Mouse (Mus musculus) adrenal gland, postnatal 25 days (tissue): ENCODE measurements around the gene Fbxl5. TPM values are rescaled to one million over a fixed set of nuclear protein-coding genes. Genes with fewer than 3 reads are reported as not detected.
A peak's percentile ranks its signal among the peaks of the same experiment; 100 is the strongest.

Experiments
- DNase-seq: peaks from one replicate; pipeline ENCODE4 v3.0.0; 2021; ENCODE audit warnings: mixed read lengths
- total RNA-seq: library from RNA; stranded (reverse); gene quantifications from 2 replicates; pipeline ENCODE4 v1.2.3, GENCODE M21; 2021

Gene Fbxl5
- total RNA-seq, 1 experiment from 2014 or later = 76.8 TPM

DNA sequence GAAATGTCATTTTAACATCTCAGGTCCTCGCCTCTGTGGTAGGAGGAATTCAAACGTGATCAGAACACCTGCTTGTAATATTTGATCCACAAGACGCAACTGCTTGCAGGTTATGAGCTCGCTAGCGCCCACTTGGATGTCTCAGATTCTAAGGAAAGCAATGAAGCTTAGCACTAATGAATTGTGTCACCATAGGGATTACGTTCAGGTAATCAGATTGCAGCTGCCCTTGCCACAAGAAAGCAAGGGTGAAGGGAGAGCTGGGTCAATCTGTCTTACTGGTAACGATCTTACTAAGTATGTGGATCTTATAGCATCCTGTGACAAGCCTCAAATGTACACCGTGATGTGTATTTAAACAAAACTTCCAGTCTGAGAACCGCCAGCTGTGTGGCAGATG is 5.9 kb upstream of the Fbxl5 start:
- DNase-seq = no peak

DNA sequence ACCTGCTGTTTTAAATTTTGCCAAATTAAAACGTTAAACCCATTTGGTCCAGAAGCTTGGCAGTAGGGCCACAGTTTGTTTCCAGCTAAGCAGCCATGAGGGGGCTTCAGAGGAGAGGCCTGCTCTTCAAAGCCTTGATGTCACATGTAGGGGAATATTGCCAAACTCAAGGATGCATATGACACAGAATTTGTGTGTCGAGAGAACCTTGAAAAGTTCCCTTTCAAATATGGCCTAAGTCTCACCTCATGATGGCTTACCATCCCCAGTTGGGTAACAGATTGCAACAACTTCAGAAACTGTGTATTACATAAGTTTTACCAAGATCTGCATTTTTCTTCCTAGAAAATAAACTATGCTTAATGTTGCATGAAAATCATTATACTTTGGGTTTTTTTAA is 5.4 kb upstream of the Fbxl5 start:
- DNase-seq = no peak

DNA sequence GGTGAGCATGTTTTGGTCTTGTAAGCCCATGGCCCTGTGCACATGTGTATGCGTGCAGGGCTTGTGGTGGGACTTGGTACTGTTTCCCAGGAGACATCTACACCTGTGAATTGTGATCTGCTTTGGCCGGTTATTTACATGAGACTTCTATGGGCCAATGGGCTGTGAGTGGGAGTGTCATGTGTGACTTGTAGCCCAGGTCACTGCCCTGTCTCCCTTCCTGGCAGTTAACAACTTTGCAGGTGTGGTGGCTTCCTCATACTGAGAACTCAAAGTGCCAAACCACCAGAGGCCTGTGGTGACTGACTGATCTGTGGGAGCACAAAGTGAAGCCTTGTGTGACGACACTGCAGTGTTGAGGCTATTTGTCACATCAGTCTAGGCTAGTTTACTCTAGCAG is 3.1 kb upstream of the Fbxl5 start:
- DNase-seq = no peak

DNA sequence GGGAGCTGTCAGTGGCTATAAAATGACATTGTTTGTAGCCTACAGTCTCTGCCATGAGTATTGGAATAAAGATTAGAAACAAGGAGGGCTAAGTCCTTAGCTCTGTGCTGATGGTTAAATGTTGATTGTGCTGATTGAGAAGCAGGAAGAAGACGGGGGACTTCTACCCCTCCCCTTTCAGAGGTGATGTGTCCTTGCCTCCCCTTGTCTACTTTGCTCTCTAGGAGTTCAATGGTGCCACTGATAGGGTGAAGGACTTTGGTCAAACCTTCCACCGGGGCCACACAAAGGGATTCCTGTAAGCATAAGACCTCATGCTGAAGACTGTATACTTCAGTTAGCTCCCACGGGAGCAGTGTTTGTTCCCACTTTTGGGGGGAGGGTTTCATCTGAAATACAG is 1.4 kb upstream of the Fbxl5 start:
- DNase-seq = no peak

DNA sequence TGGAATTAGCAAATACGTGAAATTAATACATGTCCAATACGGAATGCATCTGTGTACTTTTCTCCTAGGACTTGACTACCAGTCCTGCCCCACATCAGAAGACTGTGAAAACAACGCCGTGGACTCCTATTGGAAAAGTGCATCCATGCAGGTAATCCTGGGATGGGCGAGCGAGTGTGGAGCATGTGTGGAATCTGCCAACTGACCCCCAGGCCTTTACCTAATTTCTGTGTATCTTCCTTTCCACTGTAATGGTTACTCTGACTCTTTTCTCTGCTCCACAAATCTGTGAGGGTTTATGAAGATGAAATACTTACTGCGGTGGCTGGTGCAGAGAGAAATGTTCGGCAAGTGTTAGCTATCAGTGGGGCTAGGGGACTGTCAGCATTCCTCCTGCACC is 761 bp upstream of the Fbxl5 start:
- DNase-seq = no peak

DNA sequence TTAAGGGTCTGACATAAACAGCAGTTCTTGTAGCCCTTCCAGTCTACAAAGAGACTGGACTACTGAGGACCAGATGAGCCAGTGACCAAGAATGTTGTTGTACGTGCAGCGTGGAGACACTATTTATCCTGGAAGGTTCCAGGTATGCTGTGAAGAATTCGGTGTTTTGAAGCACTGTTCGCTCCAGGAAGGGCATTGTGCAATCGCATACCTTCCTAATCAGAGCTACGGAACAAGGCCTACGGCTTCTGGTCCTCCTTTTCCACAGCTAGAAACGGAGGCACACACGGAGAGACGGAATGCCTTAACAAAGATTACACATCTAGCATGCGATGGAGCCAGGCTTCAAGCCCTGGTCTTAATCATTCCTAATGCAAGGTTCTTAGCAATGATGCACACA is 653 bp downstream of the Fbxl5 start:
- DNase-seq = no peak

DNA sequence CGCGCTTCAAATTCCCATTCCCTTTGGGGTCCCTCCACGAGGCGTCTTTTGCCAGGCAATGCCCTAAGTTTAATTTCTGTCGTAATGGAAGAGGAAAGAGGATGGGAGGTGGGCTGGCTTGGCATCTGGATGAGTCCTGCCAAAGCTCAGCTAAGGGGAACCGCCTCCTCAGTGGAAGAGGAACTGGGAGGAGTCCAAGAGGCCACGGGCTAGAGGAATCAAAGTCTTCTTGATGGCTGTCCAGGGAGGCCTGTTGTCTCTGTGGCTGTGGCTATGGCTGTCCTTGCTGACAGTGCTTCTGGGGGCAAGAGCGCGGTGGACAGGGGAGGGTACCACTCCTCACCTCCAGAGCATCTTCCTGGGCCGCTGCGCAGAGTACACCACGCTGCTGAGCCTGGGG is 2.7 kb downstream of the Fbxl5 start, which contains the start of gene Bst1:
Gene Bst1, plus strand, starts transcription at position 191 of the 400 bp plus-strand sequence.
- no peak for DNase-seq

DNA sequence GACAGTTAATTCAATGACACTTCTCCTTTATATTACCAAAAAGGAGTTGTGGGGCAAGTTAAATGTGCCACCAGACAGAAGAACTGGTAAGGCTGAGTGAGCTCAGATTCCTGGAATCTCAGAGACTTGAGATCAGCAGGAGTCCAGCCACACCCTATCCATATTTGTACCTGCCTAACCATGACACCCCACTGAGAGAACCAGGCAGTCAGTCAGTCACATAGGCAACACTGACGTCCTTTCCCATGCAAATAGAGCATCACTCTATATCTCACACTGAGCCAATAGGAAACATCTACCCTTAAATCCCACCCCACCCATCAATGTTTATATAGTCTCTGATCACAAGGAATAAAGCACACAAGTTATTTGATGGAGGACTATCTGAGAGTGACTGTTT is 5.7 kb downstream of the Fbxl5 start:
- no peak for DNase-seq

DNA sequence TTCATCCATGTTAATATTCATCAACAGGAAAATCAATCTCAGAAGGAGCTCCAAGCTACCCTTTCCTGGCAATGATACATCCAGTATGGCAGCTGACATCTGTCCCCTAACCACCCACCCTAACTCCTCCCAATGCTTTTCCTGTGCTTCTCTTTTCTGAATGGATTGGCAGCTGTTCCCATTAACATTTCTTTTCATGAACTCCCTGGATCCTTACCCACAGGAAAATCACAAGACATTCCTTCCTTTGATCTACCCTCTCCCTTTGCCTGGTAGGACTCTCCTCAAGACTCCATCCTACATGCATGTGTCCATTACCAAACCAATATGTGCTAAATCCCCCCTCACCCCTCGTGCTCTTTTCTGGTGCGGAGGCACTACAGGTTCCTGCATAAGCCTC is 6.9 kb downstream of the Fbxl5 start:
- DNase-seq = no peak

DNA sequence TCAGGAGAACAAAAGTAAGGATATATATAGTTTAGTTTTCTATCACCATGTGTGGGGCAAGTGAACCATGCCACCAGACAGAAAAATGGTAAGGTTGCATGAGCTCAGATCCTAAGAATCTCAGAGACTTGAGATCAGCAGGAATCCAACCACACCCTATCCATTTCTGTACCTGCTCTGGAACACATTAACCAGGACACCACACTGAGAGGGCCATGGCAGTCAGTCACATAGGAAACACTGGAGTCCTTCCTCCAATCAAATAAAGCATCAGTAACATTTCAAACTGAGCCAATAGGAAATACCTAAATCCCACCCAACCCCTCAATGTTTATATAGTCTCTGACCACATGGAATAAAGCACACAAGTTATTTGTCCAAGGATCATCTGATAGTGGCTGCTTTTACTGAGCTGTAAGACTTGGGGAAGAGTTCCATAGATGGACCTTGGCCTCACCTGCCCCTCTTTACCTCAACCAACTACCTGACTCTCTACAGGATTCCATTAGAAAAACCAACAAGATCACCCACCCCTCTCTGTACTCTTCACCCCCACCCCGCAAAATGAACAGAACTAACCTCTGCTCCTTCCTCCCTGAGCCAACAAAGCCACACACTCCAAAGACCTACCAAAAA is 10.9 kb downstream of the Fbxl5 start:
- DNase-seq = no peak

DNA sequence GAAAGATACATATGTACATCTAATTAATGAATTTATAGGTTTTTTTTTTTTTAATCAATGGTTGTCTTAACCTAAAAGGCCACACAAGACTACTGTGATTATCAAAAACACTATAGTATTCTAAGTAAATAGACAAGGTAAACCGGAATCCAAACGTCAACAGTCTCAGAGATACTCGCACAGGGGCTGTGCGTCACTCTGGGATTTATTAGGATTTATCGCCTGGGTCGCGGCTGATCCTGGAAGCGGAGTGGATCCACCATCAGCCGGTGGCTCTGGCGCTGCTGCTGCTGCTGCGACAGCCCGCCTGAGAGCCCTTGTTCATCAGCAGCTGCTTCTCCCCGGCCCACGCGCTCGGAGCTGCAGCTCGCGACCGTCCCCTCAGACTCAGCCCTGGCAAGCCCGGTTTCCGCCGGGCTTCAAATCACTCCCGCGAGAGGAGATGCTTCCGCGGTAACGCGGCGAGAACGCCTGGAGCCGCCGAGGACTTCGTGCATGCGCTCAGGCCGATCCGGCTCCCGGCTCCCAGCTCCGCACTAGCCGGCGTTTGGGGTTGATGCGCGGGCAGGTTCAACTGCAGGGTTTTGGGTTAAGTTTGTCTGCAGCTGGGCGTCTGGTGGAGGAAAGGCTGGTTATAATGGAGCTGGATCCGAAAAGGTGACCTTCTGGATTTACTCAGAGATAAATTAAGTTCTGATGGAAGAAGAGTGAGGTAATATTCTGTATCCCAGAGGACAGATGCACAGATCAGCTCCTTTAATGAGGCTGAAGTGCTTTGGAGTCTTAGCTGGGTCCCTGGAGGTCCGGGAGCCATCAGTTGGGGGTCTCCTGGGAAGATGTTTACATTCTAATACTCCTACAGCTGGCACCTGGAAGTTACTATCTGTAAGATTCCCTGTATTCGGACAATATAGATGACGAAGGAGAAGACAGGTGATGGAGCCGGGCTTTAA is 13.4 kb downstream of the Fbxl5 start:
- DNase-seq = peak; percentile 81

DNA sequence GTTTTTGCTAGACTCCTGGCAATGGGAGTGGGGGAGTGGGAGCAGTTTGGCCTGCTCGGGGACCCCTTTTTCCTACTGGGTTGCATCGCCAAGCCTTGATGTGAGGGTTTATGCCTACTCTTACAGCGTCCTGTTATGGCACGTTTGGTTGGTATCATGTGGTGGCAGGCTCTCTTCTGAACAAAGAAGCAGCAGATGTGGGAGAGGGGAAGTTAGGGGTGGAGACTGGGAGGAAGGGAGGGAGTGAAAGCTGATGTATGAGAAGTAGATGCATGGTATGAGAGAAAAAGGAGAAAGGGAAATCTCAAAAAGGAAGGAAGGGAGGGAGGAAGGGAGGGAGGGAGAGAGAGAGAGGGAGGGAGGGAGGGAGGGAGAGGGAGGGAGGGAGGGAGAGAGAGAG is 14.5 kb downstream of the Fbxl5 start:
- DNase-seq = no peak

DNA sequence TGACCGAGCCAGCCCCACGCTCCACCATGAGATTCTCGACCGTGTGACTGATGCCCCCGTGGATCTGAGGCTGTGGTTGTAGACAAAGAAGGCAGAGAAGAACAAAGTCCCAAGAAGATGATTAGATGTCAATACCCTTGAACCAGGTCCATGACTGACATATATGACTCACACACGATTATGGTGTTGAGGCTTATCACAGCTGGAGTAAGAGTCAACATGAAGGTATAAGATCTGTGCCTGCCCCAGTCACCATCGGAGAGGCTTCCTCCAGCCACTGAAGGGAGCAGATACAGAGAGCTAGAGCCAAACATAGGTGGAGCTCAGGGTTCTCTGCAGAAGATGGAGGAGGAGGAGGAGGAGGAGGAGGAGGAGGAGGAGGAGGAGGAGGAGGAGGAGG is 15.1 kb downstream of the Fbxl5 start:
- DNase-seq = no peak

DNA sequence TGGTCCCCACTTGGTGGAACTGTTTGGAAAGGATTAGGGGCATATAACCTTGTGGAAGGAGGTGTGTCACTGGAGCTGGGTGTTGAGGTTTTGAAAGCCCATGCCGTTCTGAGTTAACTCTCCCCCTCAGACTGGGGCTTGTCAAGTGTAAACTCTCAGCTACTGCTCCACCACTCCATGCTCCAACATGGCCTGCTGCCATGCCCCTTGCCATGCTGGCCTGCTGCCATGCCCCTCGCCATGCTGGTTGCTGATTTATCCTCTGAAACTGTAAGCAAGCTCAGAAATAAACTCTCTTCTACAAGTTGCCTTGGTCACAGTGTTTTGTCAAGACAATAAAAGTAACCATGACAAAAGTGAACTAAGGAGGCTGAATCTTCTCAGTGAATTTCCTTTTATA is 16.0 kb downstream of the Fbxl5 start:
- DNase-seq = no peak

DNA sequence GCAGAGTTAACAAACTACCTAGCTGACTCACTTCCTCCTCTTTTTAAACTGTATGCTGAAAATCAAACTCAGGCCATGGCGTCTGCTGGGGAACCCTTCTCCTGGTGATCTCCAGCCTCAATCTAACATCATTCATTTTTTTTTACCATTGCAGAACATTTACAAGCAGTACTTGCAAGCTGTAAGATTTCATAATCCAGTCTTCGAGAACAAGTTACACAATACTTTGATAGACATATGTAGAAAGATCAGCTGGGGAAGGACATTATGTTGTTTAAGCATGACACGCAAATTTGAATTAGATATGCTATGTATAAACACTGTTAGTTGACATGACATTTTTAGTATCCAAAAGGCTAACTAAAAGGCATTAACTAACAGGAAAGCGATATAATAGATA is 19.6 kb downstream of the Fbxl5 start:
- DNase-seq = no peak

DNA sequence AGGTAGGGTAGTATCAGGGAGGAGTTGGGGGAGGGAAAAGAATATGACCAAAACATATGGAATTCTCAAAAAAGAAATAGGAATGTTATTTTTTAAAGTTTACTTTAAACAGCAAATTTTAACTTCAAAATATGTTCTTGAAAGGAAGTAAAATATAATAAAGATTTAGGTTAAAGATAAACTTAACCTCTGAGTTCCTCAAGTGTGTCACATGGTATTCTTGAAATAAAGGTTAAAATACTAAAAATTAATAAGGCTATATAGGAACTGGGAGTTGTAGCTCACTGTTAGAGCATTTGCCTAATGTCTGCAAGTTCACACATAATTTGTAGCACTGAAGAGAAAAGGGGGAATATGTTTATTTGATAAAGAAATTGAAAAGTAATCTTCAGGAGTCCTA is 20.2 kb downstream of the Fbxl5 start:
- DNase-seq = no peak

DNA sequence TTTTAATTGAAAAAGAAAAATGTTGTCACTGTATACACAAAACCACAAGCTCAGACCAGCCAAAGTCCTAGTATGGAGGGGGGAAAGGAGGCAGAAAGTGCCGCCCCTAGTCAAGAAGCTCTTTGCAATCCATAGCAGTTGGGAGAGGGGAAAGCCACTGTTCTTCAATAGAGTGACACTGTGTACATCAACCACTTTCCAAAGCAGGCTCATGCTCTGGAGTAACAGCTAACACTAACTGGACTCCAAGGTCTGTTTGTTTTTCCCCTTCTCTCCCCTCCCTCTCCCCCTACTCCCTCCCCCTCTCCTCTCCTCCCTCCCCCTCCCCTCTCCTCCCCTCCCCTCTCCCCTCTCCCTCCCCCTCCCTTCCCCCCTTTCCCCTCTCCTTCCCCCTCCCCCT is 20.7 kb downstream of the Fbxl5 start:
- DNase-seq = no peak

DNA sequence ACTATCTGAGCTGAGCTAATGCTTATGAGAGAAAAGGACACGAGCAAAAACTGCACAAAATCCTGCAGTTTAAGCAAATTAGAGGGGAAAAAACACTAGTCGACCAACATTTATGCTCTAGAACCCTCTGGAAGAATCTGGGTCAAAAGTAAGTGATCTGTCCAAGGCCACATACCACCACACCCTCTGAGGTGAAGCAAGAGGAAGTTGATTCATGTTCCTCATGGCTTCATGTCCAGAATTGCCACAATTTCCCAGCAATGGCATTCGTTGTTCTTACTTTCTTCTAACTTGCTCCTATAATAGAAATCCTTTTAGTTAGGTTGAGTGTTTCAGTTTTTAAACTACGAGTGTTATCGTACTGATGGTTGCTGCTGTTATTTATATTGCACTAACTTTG is 21.9 kb downstream of the Fbxl5 start:
- DNase-seq = no peak

DNA sequence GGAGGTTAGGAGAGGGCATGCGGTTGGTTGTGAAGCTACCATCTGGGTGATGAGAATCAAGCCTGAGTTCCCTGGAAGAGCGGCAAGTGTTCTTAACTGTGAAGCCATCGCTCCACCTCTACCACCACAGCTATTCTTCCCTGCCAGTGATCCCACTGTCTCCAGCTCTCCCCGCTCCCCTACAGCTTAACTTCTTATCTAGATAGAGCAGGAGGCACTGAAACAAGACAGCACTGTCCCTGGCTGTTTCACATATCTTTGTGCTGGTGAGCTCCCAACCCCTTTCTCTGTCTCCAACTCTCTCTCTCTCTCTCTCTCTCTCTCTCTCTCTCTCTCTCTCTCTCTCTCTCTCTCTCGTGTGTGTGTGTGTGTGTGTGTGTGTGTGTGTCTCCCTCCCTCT is 29.1 kb downstream of the Fbxl5 start:
- DNase-seq = no peak

DNA sequence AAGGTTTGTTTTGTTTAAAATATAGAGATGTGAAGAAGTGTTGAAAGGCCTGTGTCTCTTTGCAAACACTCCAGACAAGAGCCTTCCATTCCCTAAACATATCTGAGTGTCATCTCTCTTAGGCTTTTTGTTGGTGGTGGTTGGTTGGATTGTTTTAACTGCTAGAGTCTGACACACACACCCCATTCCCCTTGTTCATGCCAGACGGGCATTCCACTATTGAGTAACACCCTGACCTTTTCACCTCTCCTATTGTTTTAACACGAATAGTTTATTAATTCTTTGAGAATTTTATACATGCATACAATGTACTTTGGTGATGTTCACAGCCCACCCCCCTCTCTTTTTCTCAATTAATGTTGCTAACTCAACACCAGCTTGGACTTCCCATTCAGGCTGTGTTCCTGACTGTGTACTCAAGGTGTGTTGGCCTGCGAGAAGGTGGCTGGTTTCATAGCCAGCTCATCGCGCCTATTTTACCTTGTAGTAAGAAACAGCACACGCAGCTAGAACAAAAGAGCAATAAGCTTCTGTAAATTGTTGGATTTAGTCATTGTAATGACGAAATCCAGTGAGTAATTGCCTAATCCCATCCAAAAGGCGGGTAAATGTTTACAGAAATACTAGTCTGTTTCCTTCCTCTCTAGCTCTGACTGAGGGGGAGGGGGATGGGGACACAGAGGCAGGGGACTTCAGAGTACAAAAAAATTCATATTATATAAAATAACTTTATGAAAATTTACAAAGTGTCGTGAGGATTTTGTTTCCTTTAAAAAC is 33.3 kb downstream of the Fbxl5 start:
- DNase-seq = no peak

DNA sequence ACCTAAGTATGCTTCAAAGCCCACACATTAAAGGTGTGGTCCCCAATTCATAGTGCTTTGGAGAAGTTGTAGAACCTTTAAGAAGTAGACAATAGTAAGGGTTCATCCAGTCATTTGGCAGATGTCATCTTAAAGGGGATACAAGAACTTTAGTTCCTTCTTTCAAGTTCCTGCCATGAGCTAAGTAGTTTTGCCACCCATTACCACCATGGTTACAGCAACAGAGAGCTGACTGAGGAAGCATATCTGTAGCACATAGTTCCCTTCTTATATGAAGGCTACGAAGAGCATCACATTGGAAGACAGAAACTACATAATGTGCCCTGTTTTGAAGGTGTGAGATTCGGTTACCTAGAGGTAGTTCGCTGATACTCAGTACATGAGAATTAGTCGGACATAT is 34.8 kb downstream of the Fbxl5 start:
- no peak for DNase-seq

DNA sequence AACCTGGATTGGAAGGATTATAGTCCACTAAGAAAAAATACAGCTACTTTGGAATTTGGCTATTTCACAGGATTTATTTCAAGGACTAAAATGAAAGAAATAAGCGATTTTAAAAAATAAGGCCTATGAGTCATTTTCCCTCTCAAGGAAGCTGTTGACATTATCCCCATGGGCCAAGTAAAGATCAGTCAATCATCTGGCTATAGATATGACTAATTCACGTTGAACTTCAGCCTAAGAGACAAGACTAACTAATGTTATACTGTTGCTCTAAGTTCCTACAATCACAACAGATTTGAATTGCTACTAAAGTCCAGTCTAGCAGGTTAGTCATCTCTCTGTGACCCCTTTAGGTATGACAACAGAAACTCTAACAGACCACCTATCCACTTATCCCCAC is 37.4 kb downstream of the Fbxl5 start:
- DNase-seq = no peak
